Mouse (Mus musculus) liver, adult (tissue): ENCODE data around the gene Ccer1.

Experiments
- GATA4 ChIP-seq: IDR thresholded peaks from 2 replicates; pipeline ENCODE4 v1.6.1; 2014; ENCODE audit warnings: mild to moderate bottlenecking, low read length; ENCODE audit not compliant: insufficient replicate concordance

Ccer1 gene

DNA sequence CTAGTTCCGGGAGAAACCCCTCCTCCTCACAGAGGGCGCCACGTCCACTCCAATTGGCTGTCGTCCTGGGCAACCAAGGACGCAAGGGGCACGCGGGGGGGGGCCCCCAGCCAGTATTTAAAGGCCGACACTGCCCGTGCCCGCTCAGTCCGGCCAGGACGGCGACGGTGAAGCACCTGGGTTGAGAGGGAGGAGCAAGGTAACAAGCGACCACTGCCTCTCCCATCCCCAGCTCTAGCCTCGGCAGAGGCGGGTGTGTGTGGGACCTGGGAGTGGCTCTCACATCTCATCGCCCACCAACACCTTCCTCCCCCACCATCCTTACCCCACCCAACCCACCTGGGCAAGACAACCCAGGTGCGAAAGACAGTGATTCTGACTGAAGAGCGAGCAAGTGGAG is at the start of gene Ccer1:
Gene Ccer1, plus strand, starts transcription at position 147 of the 400 bp plus-strand sequence.
- TF ChIP-seq GATA4: no peak

DNA sequence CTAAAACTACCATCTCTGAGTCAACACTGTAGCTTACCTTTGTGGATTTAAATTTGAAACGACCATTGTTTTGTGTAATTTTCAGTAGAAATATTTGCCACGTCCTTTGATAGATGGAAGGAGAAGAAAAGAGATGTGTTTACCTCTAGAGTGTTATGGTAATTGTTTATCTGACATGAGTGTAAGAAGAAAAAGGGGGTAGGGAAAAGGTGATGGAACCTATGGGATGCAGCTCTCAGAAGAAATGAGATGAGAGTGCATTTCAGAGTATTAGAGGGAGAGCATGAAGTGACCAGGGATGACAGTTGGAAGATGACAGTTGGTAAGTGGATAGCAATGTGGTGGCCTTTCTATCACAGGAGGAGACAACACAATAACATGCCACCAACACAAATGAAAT is 49.1 kb upstream of the Ccer1 start, which contains the start of gene Epyc:
Gene Epyc, plus strand, starts transcription at position 301 of the 400 bp plus-strand sequence.
- TF ChIP-seq GATA4: no peak

DNA sequence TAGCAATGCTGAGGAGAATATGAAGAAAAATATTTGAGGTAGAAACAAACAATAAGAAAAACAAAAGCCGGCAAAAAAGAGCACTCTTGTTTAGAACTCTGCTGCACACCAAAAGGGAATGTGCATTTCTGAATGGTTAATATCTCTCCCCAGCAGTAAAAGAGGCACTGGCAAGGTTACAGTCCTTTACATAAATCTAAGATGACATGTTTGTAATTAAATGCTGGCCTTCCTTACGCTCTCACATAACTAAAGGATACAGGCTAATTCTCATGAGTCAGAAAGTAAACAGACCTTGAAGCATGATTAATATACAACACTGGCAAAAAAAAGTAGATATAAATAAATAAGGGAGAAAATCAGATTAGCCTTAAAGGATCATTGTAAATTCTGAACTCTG is 42.5 kb upstream of the Ccer1 start:
- TF ChIP-seq GATA4: no peak

- no peak for TF ChIP-seq GATA4
Measured at GRCm38 (mm10) chr10:97659489-97659888, 33.4 kb upstream of the Ccer1 start.

GRCm38 (mm10) chr10:97668656-97669055 is 24.2 kb upstream of the Ccer1 start:
- TF ChIP-seq GATA4: no peak

GRCm38 (mm10) chr10:97670202-97670601 is 22.7 kb upstream of the Ccer1 start:
- TF ChIP-seq GATA4: no peak

GRCm38 (mm10) chr10:97673239-97673638 is 19.6 kb upstream of the Ccer1 start:
- TF ChIP-seq GATA4: no peak

DNA sequence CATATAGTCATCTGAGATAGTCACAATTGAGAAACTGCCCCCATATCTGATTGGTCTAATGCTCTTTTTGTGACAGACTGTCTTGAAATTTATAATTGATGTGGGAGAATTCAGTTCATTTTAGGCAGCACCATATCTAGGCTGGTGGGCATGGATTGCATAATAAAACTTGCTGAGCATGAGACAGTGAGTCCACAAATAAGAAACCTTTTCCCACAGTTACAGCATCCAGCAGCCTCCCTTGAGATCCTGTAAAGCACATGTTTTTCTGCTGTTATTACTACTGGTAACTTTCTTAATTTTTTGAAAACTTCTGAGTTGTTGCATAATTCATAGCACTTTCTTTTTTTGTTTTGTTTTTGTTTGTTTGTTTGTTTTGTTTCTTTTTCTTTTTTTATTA is 9.9 kb upstream of the Ccer1 start:
- no peak for TF ChIP-seq GATA4

DNA sequence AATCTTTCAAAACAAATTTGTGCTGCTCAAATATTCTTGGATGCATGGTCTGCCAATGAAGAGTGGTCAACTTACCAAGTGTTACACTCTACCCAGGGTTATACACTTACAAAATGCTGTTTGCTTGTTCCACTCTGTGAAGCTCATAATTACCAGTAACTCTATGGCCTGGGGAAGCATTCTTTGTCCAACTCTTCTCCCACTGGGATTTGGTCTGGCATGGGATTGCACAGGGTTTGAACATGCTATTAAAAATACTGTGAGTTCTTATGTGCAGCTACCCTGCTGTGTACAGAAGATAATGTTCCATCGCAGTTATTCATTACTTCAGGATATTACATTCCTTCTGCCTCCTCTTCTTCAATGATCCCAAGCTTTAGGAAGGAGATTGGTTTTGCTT is 5.7 kb upstream of the Ccer1 start:
- TF ChIP-seq GATA4: no peak

GRCm38 (mm10) chr10:97689425-97689824 is 3.4 kb upstream of the Ccer1 start:
- no peak for TF ChIP-seq GATA4

DNA sequence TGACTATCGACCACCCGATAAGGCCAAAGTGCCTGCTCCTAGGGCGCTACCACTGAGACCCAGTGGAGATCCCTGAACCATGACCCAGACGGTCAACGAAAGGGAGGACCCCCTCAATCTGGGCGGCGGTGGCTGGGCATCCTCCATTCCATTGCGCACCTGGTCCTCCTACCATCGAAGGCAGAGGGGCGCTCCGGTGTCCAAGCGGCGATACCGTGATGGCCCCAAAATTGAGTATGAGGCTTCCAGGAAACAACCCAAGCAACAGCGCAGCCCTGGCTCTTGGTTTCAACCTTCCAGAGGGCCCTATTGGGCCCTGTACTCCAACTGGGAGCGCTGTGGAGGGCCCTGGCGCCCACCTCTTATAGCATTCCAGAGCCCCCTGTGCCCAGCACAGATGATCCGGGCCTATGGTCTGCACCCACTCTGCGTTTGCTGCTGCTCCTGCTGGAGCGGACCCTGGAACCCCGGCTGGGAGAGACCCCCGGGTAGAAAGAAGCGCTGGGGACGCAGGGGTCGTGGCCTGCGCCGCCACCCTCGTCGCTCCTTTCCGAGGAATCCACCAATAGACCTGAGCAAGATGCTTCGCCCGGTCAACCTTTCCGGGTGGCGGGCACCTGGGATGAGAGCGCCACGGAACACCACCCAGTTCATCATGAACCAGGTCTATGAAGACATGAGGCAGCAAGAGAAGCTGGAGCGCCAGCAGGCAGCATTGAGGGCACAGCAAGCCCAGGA is 708 bp downstream of the Ccer1 start:
- TF ChIP-seq GATA4: no peak

- no peak for TF ChIP-seq GATA4
Measured at GRCm38 (mm10) chr10:97702321-97702720, 9.5 kb downstream of the Ccer1 start.

DNA sequence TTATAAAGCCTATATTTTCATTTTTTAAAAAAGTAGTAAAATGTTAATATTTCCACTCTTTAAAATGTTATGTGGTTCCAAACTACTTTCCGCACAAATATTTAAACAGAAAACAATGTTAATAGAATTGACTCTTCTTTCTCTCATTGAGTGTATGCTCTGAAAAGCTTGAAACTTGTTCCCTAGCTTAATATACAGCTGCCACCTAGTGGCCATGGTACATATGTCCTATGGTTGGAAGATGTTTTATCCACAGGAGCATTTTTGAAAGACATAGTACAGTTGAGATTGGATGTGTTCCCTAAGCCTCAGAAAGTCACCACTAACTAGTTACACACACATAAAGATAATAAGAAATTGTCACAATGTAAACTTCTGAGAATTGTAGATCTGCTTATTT is 11.7 kb downstream of the Ccer1 start:
- TF ChIP-seq GATA4: no peak

DNA sequence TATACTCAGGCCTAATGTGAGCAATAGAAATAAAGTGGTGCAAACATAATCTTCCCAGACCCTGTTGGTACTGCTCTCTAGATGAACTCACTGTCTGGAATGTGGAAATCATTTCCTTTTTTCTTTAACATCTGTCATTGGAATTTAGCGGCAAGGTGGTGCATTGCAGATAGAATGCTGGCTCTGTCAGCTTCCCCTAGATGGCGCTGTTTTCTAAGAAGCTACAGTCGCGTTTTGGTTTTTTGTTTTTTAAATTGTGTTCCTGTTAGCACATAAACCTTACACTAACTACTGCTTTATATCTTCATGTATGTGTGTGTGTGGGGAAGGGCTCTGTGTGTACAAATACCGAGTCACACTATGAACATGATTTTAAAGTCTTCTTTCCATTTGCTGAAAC is 19.8 kb downstream of the Ccer1 start:
- no peak for TF ChIP-seq GATA4

DNA sequence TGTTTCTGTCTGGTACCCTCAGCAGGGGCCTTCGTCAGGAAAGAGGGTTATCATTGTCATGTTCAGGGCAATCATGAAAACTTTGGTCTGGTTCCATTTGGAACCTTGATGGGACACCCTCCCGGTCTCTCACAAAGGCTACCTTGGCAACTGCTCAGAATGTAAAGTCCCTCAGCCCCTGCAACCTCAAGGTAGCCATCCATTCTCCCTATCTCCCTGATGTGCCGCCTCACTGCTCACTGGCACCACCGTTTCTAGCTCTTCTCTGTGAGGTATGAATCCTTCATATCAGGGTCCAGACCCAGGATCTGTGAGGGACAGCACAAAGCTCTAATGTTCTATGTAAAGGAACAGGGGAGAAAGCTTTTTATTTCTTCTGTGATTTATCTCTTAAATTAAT is 21.7 kb downstream of the Ccer1 start:
- no peak for TF ChIP-seq GATA4

DNA sequence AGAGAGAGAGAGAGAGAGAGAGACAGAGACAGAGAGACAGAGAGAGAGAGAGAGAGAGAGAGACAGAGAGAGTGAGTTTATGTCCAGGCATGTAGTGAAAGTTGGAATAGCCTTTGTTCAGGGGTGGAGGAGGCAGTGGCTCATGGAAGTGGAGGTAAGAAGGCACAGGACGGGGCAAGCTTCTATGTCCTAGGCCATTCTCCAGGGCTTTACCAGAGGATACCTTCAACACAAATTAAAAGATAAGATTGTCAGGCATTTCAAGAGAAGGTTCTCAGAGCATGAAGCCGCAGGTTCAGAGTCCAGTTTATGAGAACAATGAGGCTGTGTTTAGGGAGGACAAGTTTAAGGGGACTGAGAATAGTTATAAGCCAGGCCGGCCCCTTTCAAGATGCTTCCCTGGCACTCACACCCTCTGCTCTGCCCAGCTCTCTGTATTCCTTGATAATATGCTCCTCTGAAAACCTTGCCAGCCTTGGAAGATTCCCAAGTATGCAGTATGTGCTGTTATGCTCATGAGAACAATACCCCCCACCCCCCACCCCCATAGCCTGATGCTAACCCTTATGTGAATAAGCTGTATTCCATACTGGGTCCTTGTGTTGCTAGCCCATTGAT is 22.5 kb downstream of the Ccer1 start:
- no peak for TF ChIP-seq GATA4

GRCm38 (mm10) chr10:97717233-97717632 is 24.4 kb downstream of the Ccer1 start:
- no peak for TF ChIP-seq GATA4

GRCm38 (mm10) chr10:97718021-97718420 is 25.2 kb downstream of the Ccer1 start:
- TF ChIP-seq GATA4: no peak

- TF ChIP-seq GATA4: no peak
Measured at GRCm38 (mm10) chr10:97720625-97721024, 27.8 kb downstream of the Ccer1 start.
